Mouse (Mus musculus) MEL (cell line): ENCODE measurements around the gene Cdh22. TPM values are rescaled to one million over a fixed set of nuclear protein-coding genes. Genes with fewer than 3 reads are reported as not detected.

Experiments
- DNase-seq: peaks from one replicate; pipeline ENCODE4 v3.0.0; 2011; ENCODE audit warnings: low read depth, low spot score
- H3K27ac ChIP-seq: 2 replicates; pipeline ENCODE4 v1.5.1; 2012; ENCODE audit warnings: low read depth, mild to moderate bottlenecking, control low read depth, low read length, moderate library complexity; ENCODE audit not compliant: control insufficient read depth
- H3K27me3 ChIP-seq, 2 experiments: fragments of 150-350 bp in 1 of 2; sonication (generic) in 1 of 2; 2 replicates each; pipeline ENCODE4 v1.6.1; 2012; ENCODE audit warnings: low read length in 2 of 2, mild to moderate bottlenecking in 2 of 2, improper control_type of control experiment in 1 of 2, moderate library complexity in 1 of 2; ENCODE audit not compliant: insufficient read depth in 2 of 2, control insufficient read depth in 1 of 2
- H3K36me3 ChIP-seq, 2 experiments: 2 replicates each; pipeline ENCODE4 v1.6.1; 2012 to 2014; ENCODE audit warnings: low read length in 2 of 2, improper control_type of control experiment in 1 of 2, inconsistent platforms in 1 of 2, mild to moderate bottlenecking in 1 of 2; ENCODE audit not compliant: insufficient read depth in 2 of 2, control insufficient read depth in 1 of 2
- H3K4me1 ChIP-seq, 2 experiments: fragments of 150-350 bp in 1 of 2; sonication (generic) in 1 of 2; 2 replicates each; pipeline ENCODE4 v1.6.1; 2012; ENCODE audit warnings: low read length in 2 of 2, improper control_type of control experiment in 1 of 2, mild to moderate bottlenecking in 1 of 2; ENCODE audit not compliant: insufficient read depth in 2 of 2, control insufficient read depth in 1 of 2
- H3K4me3 ChIP-seq, 2 experiments: fragments of 150-350 bp in 1 of 2; sonication (generic) in 1 of 2; 2 replicates each; pipeline ENCODE4 v1.5.1; 2012; ENCODE audit warnings: low read depth in 2 of 2, low read length in 2 of 2, mild to moderate bottlenecking in 2 of 2, moderate library complexity in 2 of 2, control low read depth in 1 of 2, improper control_type of control experiment in 1 of 2; ENCODE audit not compliant: control insufficient read depth in 1 of 2, insufficient read depth in 1 of 2
- H3K79me2 ChIP-seq: 2 replicates; pipeline ENCODE4 v1.6.1; 2012; ENCODE audit warnings: mild to moderate bottlenecking, low read length, moderate library complexity; ENCODE audit not compliant: control insufficient read depth, poor library complexity, insufficient read depth
- H3K9ac ChIP-seq: 2 replicates; pipeline ENCODE4 v1.6.1; 2012; ENCODE audit warnings: low read depth, mild to moderate bottlenecking, control low read depth, low read length, moderate library complexity; ENCODE audit not compliant: control insufficient read depth, poor library complexity, severe bottlenecking
- H3K9me3 ChIP-seq: fragments of 150-350 bp; sonication (generic); replicated peaks from 2 replicates; pipeline ENCODE4 v1.6.1; 2012; ENCODE audit warnings: mild to moderate bottlenecking, low read length, improper control_type of control experiment, moderate library complexity; ENCODE audit not compliant: insufficient read depth
- E2F4 ChIP-seq: IDR thresholded peaks from 2 replicates; pipeline ENCODE4 v1.6.1; 2011; ENCODE audit warnings: low read depth, low read length, improper control_type of control experiment, borderline replicate concordance
- HCFC1 ChIP-seq: IDR thresholded peaks from 2 replicates; pipeline ENCODE4 v1.6.1; 2012; ENCODE audit warnings: low read depth, mild to moderate bottlenecking, inconsistent platforms, low read length, improper control_type of control experiment, moderate library complexity
- JUND ChIP-seq: IDR thresholded peaks from 2 replicates; pipeline ENCODE4 v1.6.1; 2011; ENCODE audit warnings: low read depth, mild to moderate bottlenecking, improper control_type of control experiment, low read length
- MAZ ChIP-seq: IDR thresholded peaks from 2 replicates; pipeline ENCODE4 v1.6.1; 2012; ENCODE audit warnings: low read depth, mild to moderate bottlenecking, inconsistent platforms, low read length, improper control_type of control experiment
- NELFE ChIP-seq: IDR thresholded peaks from 2 replicates; pipeline ENCODE4 v1.6.1; 2011; ENCODE audit warnings: low read depth, low read length, improper control_type of control experiment
- NRF1 ChIP-seq: IDR thresholded peaks from 2 replicates; pipeline ENCODE4 v1.6.1; 2014; ENCODE audit warnings: low read depth, mild to moderate bottlenecking, inconsistent platforms, low read length, improper control_type of control experiment, moderate library complexity; ENCODE audit not compliant: poor library complexity, insufficient read depth, severe bottlenecking
- POLR2AphosphoS2 ChIP-seq: IDR thresholded peaks from 2 replicates; pipeline ENCODE4 v1.6.1; 2011; ENCODE audit warnings: low read length, improper control_type of control experiment
- POLR2AphosphoS5 ChIP-seq: IDR thresholded peaks from 2 replicates; pipeline ENCODE4 v1.6.1; 2012; ENCODE audit warnings: low read depth, borderline replicate concordance, mild to moderate bottlenecking, inconsistent platforms, low read length, moderate library complexity, mixed read lengths
- RAD21 ChIP-seq: IDR thresholded peaks from 2 replicates; pipeline ENCODE4 v1.6.1; 2011; ENCODE audit warnings: mild to moderate bottlenecking, low read depth, low read length, improper control_type of control experiment
- RCOR1 ChIP-seq: IDR thresholded peaks from 2 replicates; pipeline ENCODE4 v1.6.1; 2012; ENCODE audit warnings: low read depth, mild to moderate bottlenecking, inconsistent platforms, low read length, improper control_type of control experiment
- SIN3A ChIP-seq: IDR thresholded peaks from 2 replicates; pipeline ENCODE4 v1.6.1; 2012; ENCODE audit warnings: low read length, improper control_type of control experiment, inconsistent platforms
- SMC3 ChIP-seq: IDR thresholded peaks from 2 replicates; pipeline ENCODE4 v1.6.1; 2011; ENCODE audit warnings: low read depth, low read length, improper control_type of control experiment
- TCF12 ChIP-seq: IDR thresholded peaks from 2 replicates; pipeline ENCODE4 v1.6.1; 2014; ENCODE audit warnings: low read depth, mild to moderate bottlenecking, inconsistent platforms, low read length, improper control_type of control experiment, moderate library complexity
- UBTF ChIP-seq: IDR thresholded peaks from 2 replicates; pipeline ENCODE4 v1.6.1; 2012; ENCODE audit warnings: low read depth, mild to moderate bottlenecking, inconsistent platforms, low read length, improper control_type of control experiment, moderate library complexity, borderline replicate concordance; ENCODE audit not compliant: insufficient read depth
- USF2 ChIP-seq, 2 experiments: IDR thresholded peaks; 2 replicates each; pipeline ENCODE4 v1.6.1; 2011 to 2012; ENCODE audit warnings: improper control_type of control experiment in 2 of 2, low read length in 2 of 2, borderline replicate concordance in 1 of 2, inconsistent platforms in 1 of 2, low read depth in 1 of 2, mild to moderate bottlenecking in 1 of 2; ENCODE audit not compliant: insufficient read depth in 1 of 2
- ZKSCAN1 ChIP-seq: IDR thresholded peaks from 2 replicates; pipeline ENCODE4 v1.6.1; 2012; ENCODE audit warnings: low read depth, mild to moderate bottlenecking, inconsistent platforms, low read length, improper control_type of control experiment, moderate library complexity
- ZNF384 ChIP-seq: IDR thresholded peaks from 2 replicates; pipeline ENCODE4 v1.6.1; 2012; ENCODE audit warnings: low read depth, mild to moderate bottlenecking, inconsistent platforms, low read length, improper control_type of control experiment
- polyA plus RNA-seq, 2 experiments: library from polyadenylated mRNA; stranded (reverse) in 1 of 2; unstranded in 1 of 2; fragments of >175 nt in 1 of 2; fragments of >200 nt in 1 of 2; gene quantifications; 2 replicates each; pipeline versions ENCODE4 v1.2.1 to v1.2.4; 2012; ENCODE audit warnings: low replicate concordance in 2 of 2, low read depth in 1 of 2; ENCODE audit not compliant: insufficient read length in 2 of 2, insufficient read depth in 1 of 2, missing spikeins in 1 of 2
- total RNA-seq: library from RNA; depleted of rRNA; stranded (reverse); fragments of 300-350 nt; gene quantifications from 2 replicates; pipeline ENCODE4 v1.2.3, GENCODE M21; 2012

The Cdh22 gene
- total and polyA plus RNA-seq, 3 experiments = not detected

- no peaks in the 10 kb centered on the region for H3K36me3 ChIP-seq
- no peak overlapping the region for H3K4me3 ChIP-seq
- H3K79me2 ChIP-seq = no peaks in the 10 kb centered on the region
- no peak overlapping the region for H3K27ac ChIP-seq
- H3K9ac ChIP-seq = no peak overlapping the region
- no peaks in the 10 kb centered on the region for H3K4me1 ChIP-seq
- no peak for DNase-seq
- no peaks in the 10 kb centered on the region for H3K9me3 ChIP-seq
- no peaks in the 10 kb centered on the region for H3K27me3 ChIP-seq
- TF ChIP-seq NELFE (no peak), ZKSCAN1 (no peak), HCFC1 (no peak), SMC3 (no peak), SIN3A (no peak)
Observed at GRCm38 (mm10) chr2:165197546-165197945, 37.1 kb downstream of the Cdh22 start.

- Histone ChIP-seq H3K4me1 (no peaks in the 10 kb centered on the region), H3K9me3 (no peaks in the 10 kb centered on the region), H3K27me3 (no peaks in the 10 kb centered on the region), H3K27ac (no peak overlapping the region), H3K9ac (no peak overlapping the region), H3K79me2 (no peaks in the 10 kb centered on the region), H3K4me3 (no peak overlapping the region), H3K36me3 (no peaks in the 10 kb centered on the region)
- no peak for DNase-seq
- TF ChIP-seq E2F4 (no peak), SMC3 (no peak), UBTF (no peak), HCFC1 (no peak), POLR2AphosphoS5 (no peak), NRF1 (no peak), ZNF384 (no peak), USF2 (IDR thresholded peaks at IDR 0.05; ENCODE audit: borderline replicate concordance in 1 of 2, insufficient read depth in 1 of 2, low read depth in 1 of 2, low read length in 2 of 2) (no peak), POLR2AphosphoS2 (no peak), TCF12 (no peak), JUND (no peak), MAZ (no peak), RCOR1 (no peak), RAD21 (no peak)
Observed at GRCm38 (mm10) chr2:165195411-165196182, 39.1 kb downstream of the Cdh22 start.
